Mouse (Mus musculus): ENCODE data around the gene Dlg2.

DNA sequence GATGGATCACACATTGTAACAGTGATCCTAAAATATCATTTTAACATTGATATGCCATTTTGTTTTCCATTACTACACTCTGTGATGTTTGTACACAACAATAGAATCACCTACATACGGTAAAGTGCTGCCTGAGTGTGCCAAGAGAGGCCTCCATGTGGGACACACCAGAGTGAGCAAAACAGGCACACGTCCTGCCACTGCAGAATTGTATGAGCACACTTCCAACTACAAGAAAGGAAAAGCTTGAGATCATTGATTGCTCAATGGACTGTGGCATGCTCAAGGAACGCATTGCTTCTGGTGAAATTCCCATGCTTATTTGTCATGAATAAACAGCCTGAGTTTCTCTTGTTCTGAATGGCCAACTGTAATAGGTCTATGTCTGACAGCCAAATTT, 182.1 kb downstream of the Dlg2 start:
- TF ChIP-seq CTCF (IDR thresholded peaks at IDR 0.05; ENCODE audit: low read depth, low read length) (no peak), POLR2A (IDR thresholded peaks at IDR 0.05; ENCODE audit: borderline replicate concordance, low read depth, low read length) (no peak)

All from bone marrow macrophage, adult 2 months (primary cell).